Mouse (Mus musculus): ENCODE data around the gene B3galnt2.
A peak's percentile ranks its signal among the peaks of the same experiment; 100 is the strongest.
"Not testable (repeated sequence)": the region's sequence is repeated elsewhere in the genome, so short reads cannot be mapped to it uniquely, and the experiment has no call there.

B3galnt2 gene

DNA sequence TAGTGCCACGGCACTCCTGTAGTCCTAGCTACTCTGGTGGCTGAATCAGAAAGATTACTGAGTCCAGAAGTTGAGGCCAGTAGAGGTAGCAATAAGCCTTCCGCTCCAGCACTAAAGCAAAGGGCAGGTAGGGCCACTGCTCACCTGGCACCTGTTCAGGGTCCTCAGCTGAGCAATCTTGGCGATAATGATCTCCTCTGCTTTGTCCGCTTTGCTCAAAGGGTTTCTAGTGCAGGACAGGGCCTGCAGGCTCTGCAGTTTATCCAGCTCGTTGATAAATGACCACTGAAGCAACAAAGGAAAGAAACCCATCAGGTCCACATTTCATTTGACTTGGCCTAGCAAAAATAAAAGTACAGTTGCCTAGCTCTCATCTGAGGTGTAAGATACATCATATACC is 50.7 kb downstream of the B3galnt2 start:
- peak; percentile 74 for DNase-seq (ENCODE audit: extremely low read depth, low read depth, low spot score)

DNA sequence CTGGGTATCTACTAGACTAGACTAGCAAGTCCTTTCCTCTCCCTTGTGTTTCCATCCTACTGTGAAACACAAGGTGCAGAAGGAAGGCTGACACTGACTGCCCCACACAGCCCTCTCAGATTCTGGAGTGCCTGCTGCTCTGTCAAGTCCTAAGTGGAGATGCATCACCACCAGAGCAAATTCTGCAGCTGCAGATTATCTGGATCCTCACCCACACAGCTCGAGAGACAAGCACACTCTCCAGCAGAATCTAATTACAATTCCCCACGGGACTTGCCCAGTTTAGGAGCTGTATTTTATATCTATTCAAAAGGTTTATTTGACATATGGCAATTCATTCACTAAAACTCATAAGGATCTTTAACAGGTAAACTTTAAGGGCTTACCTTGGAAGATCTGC is 51.8 kb downstream of the B3galnt2 start:
- no peak for DNase-seq (ENCODE audit: extremely low read depth, low read depth, low spot score)

DNA sequence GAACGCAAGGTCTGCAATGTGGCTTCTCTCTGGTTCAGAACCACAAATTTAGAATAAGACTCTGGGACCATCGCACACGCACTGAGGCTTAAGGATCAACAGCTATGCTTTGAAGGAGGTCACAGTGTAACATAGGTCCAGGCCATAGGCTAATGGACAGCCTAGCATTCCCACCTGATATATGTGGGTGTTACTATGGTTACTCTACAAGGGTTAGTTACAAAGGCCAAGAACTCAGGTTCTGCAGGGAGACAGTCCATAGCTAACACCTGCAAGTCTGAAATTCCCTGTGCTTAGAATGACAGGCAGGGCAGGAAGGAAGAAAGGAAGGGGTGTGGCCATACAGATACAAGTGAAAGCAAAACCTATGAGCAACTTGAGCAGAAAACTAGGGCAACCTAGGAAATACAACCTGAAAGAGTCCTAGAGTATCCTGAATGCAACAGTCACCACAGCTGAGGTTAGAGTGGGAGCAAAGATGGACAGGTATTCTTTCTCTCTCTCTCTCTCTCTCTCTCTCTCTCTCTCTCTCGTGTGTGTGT is 57.3 kb downstream of the B3galnt2 start:
- no peak for DNase-seq (ENCODE audit: extremely low read depth, low read depth, low spot score)

DNA sequence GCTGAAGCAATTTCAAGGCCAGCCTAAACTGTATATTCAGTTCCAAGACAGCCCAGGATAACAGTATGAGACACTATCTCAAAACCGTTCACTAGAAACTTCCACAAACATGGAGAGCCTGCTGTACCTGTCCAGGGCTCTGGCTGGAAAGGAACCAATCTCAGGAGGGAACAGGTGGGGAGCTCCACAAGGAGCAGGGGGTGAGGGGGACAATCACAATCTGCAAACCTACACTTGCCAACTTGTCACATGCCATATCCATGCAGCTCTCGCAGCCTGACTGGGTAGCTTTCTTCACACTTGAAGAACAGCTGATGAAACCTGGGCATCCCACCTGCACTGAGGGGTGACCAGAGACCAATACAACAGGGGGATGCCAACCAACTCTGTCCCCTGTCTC is 59.7 kb downstream of the B3galnt2 start:
- no peak for DNase-seq (ENCODE audit: extremely low read depth, low read depth, low spot score)

DNA sequence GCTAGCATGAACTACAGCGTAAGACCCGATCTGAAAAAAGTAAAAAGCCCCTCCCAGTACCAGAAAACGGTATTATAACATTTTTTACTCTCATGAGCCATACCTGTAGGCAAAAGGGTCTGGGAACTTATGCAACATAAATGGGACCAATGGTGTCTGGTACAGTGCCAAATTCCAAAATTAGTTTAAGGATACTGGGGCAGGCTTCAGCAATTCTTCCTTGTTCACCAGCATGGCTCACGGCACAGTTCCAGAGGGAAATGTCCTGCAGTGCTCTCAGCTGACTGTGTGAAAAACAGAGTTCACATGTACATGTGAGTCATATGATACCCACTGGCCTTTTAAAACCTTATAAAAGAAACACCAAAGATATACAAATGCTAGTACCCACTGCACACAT is 60.3 kb downstream of the B3galnt2 start:
- no peak for DNase-seq (ENCODE audit: extremely low read depth, low read depth, low spot score)

DNA sequence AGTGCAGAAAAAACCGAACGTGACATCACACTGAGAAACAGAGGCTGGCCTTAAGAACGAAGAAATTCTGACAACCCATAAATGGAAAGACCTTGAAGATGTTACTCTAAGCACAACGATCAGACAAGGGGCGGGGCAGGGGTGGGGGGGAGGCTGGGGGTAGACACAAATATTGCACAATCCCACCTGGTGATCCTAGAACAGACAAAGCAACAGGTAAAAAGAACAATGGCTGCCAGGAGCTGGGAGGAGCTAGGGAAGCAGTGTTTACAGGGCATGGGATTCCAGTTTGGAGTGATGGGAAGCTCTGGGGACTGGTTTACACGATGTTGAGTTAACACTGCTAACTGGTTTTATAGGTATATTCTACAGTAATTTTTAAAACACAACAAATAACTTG is 61.3 kb downstream of the B3galnt2 start:
- no peak for DNase-seq (ENCODE audit: extremely low read depth, low read depth, low spot score)

DNA sequence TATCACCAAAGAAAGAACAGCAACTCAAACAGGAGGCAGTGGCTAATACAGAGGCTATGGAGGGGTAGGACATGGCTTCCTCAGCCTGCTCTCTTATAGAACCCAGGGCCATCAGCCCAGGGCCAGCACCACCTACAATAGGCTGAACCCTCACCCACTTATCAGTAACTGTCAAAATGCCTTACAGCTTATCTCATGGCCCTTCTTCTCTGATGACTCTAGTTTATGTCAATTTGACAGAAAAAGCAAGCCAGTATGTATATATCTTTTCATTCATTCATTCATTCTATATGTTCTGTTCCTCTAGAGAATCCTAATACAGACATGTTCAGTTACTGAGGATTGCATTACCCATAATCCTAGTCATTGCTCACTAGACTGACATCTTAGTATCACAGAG is 64.0 kb downstream of the B3galnt2 start:
- DNase-seq (ENCODE audit: extremely low read depth, low read depth, low spot score) = no peak

DNA sequence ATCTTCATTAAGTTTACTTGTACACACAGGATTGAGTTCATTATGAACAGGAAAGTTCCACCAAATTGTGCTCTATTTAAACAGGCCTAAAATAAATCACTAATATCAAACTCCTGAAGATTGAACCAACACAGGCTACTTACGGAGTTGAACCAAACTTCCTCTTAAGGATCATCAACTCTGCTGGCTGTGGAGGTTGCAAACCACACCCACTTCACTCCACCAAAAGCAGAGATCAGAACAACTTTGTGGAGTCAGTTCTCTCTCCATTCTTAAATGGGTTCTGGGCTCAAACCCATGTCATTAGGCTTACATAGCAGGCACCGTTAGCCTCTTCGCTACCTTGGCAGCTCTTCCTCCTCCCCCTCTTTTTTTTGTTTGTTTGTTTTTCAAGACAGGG is 64.6 kb downstream of the B3galnt2 start:
- no peak for DNase-seq (ENCODE audit: extremely low read depth, low read depth, low spot score)

DNA sequence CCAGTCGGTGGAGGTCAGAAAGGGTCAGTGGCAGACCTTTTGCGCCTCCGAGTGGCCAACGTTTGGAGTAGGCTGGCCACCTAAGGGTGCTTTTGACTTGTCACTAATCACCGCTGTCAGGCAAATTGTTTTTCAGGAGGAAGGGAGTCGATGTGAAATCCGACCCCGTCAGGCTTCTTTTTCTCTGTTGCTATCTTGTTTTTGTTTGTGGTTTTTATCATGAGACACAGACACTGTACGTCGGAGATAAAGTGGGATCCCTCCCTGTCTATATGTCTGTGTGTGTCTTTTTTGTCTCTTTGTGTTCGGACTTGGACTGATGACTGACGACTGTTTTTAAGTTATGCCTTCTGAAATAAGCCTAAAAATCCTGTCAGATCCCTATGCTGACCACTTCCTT is 67.1 kb downstream of the B3galnt2 start:
- not testable (repeated sequence) for DNase-seq (ENCODE audit: extremely low read depth, low read depth, low spot score)

DNA sequence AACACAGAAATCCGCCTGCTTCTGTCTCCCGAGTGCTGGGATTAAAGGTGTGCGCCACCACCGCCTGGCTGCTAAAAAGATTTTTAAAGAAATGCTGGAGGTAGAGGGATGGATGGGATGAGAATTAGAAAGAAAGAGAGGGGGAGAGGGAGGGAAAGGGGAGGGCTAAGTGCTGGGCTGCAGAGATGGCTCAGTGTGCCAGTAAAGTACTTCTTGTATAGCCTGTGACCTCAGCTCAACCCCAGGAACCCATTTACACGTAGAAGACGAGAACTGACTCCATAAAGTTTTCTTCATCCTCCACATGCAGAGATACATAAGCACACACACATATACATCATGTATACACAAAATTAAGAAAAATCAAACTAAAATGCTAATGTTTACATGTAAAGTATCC is 71.3 kb downstream of the B3galnt2 start:
- DNase-seq (ENCODE audit: extremely low read depth, low read depth, low spot score) = no peak

DNA sequence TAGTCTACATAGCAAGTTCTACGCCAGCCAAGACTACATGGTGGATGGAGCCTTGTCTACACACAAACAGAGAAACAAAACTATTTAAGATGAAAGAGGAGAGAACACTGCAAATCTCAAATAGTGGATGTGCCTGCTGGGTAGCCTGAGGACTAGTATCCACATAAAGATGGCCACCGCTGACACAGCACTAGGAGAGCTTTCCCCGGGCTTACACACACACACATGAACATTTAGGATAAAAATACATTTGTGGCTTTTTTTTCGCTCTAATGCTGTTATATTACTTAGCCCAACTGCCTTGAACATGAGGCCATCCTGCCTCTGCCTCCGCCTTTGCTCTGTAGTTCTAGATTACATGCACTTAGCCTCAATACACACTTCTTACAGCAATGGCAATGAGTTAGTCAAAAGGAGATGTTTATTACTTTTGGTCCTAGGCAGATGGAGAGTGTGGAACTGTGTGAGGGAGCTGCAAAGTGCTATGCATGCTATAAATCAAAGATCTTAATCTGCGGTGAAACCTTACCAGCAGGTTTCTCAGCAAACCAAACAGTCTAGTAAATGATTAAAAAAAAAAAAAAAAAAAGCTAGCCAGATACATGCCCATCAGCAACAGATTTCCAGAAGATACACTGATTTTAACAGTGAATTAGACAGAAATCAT is 72.0 kb downstream of the B3galnt2 start:
- DNase-seq (ENCODE audit: extremely low read depth, low read depth, low spot score) = no peak

DNA sequence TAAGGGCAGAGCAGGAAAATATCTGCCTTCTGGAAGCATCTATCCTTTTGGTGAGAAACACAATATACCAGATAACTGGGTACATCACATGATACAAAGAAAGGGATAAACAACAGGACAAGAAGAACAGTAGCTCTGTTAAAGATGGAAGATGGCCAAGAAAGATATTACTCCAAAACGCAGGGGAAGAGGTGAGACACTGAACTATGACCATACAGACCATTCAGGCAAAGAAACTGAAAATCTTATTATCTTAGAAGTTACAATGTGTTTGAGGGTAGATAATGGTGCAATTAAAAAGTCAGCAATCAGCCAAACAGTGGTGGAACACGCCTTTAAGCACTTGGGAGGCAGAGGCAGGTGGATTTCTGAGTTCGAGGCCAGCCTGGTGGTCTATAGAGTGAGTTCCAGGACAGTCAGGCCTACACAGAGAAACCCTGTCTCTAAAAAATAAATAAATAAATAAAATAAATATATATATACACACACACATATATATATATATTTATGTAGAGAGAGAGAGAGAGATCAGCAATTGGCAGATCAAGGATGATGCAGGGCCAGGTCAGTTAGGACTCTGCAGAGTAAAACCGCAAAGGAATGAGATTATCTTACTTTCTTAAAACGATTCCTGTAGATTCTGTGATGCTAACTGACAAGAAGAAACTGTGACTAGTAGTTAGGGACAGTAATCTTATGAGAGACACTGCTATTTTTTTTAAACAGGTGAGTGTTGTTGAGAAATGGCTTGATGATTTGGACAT is 79.2 kb downstream of the B3galnt2 start:
- DNase-seq (ENCODE audit: extremely low read depth, low read depth, low spot score) = no peak

DNA sequence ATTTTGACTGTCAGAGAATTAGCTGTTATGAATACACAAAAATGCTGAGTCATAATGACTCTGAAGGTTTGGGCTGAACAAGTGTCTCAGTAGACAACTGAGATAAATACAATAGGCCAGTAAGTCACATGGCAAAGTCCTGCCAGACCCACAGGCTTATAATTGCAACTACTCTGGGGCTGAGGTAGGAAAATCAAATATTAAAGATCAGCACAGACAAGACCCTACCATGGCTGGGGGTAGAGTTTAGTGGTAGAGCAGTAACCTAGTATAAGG is 79.7 kb downstream of the B3galnt2 start:
- no peak for DNase-seq (ENCODE audit: extremely low read depth, low read depth, low spot score)

DNA sequence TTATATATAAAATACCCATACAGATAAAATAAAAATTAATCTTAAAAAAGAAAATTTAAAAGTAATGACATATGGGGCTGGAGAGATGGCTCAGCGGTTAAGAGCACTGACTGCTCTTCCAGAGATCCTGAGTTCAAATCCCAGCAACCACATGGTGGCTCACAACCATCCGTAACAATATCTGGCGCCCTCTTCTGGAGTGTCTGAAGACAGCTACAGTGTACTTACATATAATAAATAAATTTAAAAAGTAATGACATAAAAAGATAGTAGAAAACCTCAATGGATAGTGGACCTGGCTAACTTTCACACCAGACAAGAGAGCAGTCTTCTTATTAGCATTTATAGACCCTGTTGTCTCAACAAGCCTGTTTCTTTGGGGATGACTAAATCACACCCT is 81.1 kb downstream of the B3galnt2 start:
- not testable (repeated sequence) for DNase-seq (ENCODE audit: extremely low read depth, low read depth, low spot score)

DNA sequence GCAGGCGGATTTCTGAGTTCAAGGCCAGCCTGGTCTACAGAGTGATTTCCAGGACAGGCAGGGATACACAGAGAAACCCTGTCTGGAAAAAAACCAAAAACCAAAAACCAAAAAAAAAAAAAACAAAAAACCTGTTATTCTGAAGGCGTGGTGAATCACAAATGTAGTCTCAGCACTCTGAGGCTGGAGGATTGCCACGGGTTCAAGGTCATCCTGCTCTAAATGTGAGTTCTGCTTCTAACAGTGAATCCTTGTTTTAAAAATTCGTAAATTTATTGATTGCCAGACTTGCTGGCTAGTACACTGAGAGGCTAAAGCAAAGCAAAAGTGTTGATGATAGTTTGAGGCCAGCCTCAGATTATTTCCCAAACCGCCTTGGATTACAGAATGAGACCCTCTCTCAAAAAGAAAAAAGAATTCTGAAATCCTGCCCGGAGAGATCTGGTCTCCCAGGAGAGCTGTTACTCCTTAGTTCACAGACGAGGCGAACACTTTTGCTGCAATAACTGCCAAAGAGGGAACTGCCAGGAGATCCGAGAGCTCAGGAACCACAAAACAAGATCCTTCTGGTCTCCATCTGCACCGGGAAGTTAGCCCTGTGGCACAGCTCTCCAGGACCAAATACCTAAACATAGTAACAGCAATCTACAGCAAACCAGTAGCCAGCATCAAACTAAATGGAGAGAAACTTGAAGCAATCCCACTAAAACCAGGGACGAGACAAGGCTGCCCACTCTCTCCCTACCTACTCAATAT is 81.8 kb downstream of the B3galnt2 start:
- DNase-seq (ENCODE audit: extremely low read depth, low read depth, low spot score) = no peak

DNA sequence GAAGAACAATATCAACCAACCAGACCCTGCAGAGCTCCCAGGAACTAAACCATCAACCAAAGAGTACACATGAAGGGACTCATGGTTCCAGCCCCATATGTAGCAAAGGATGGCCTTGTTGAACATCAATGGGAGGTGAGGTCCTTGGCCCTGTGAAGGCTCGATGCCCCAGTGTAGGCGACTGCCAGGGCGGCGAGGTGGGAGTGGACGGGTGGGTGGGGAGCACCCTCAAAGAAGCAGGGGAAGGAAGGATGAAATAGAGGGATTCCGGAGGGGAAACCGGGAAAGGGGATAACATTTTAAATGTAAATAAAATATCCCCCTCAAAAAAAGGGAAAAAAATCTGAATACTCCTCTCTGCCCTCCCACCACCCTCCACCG is 84.6 kb downstream of the B3galnt2 start:
- DNase-seq (ENCODE audit: extremely low read depth, low read depth, low spot score) = no peak

DNA sequence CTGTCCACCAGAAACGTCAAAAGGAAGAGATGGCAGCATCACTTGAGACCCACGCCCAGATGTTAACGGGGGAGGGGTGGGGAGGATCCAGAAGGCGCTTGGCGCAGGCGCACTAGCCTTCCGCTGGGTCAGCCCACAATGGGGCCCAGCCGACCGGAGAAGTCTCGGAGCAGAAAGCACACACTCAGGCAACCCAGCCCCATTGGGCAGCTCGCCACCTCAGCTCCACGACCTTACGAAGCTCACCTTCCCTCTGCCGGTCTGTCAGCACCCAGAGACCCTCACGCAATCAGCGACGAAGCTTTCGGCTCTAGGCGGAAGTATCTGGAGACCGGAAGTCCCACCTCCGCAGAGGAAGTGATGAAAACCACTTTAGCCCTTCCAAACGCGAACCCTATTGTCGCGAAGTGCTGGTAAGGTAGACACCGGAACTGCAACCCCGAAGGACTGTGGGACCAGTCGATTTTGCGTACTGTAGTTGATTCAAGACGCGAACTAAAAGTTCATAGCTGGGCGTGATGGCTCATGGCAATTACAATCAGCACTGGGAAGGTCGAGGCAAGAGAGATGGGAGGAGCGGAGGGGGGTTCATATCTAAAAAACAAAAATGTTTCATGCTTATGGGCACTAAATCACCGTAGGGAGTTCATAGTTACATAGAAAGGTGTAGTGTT is 85.2 kb downstream of the B3galnt2 start, which contains the start of gene Tbce:
Tbce (minus strand) TSS at position 347 of the 674 bp plus-strand sequence.
- no peak for DNase-seq (ENCODE audit: extremely low read depth, low read depth, low spot score)

DNA sequence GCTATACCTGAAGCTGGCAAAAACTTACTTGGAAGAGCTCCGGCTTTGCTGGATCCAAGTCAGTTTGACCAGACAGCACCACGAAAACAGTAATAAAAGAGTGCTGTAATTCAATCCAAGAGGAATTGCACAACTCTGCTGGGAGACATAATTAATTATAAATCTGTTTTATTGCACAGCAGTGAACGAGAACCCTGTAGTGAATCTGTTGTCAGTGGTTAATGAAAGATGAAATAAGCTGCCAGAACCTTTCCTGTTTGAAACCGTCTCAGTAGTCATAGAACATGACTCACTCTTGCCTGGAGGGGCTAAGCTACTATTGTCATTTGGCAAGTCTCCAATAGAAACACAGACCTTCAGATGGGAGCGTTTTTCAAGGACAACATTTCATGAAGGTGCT is 85.9 kb downstream of the B3galnt2 start:
- peak; percentile 98 for DNase-seq (ENCODE audit: extremely low read depth, low read depth, low spot score)

DNA sequence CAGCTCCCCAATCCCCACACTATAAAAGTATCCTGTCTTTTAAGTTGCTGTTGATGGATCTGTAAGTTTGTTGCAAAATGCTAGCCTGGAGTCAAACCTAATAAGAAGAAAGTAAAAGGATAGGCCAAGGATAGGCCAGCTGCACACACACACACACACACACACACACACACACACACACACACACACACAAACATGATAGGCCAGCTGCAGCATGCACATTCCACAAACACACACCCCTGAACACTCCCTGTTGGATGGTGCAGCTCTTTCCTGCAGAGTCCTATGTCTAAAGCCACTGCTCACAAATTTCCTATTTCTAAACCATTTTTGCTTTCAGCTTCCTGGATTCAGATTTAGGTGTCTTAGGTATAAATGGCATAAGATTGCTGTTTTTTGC is 89.6 kb downstream of the B3galnt2 start:
- no peak for DNase-seq (ENCODE audit: extremely low read depth, low read depth, low spot score)

DNA sequence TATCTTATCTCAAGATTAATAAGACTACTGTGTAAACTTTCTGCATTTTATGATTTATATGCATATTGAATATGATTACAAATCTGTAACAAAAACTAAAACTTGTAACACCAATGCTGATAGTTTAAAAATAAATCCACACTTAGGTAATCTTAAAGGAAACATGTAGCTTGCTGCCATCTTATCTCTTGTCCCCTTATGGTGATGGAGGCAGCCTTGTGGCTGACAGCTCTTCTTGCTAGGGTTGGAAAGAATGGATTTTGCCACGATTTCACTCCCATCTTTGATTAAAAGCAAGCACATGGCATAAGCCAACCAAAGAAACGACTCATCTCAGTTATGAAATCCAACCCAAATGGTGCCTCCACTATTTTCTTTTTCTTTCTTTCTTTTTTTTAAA is 90.3 kb downstream of the B3galnt2 start:
- DNase-seq (ENCODE audit: extremely low read depth, low read depth, low spot score) = no peak

All from fat pad, adult 2 months (tissue).